Mouse (Mus musculus): ENCODE results near the gene Thap3. TPM values are rescaled to one million over a fixed set of nuclear protein-coding genes. Genes with fewer than 3 reads are reported as not detected.

The Thap3 gene
- polyA plus RNA-seq, 1 experiment = 2.4 TPM

GRCm38 (mm10) chr4:151957584-151958315, 31.0 kb downstream of the Thap3 start:
- Histone ChIP-seq H3K9me3 (ENCODE audit: control insufficient read depth, low read length) (no peaks in the 10 kb centered on the region), H3K27me3 (ENCODE audit: control insufficient read depth) (no peaks in the 10 kb centered on the region), H3K4me1 (ENCODE audit: control insufficient read depth) (peaks cover 94% of the 10 kb centered on the region), H3K4me3 (replicated peaks) (peak overlapping the region; percentile 45), H3K36me3 (ENCODE audit: control insufficient read depth) (peaks cover 96% of the 10 kb centered on the region)
- peak; percentile 89 for TF ChIP-seq TAL1 (IDR thresholded peaks at IDR 0.05; ENCODE audit: low read length)
- TF ChIP-seq GATA1 (IDR thresholded peaks at IDR 0.05; ENCODE audit: low read length) = peak; percentile 80; the same call in 1 of the 2 replicates

GRCm38 (mm10) chr4:151955791-151956190, 33.0 kb downstream of the Thap3 start:
- Histone ChIP-seq H3K27me3 (ENCODE audit: control insufficient read depth) (no peaks in the 10 kb centered on the region), H3K4me1 (ENCODE audit: control insufficient read depth) (peaks cover 74% of the 10 kb centered on the region), H3K36me3 (ENCODE audit: control insufficient read depth) (peaks cover 98% of the 10 kb centered on the region), H3K4me3 (replicated peaks) (no peak overlapping the region), H3K9me3 (ENCODE audit: control insufficient read depth, low read length) (no peaks in the 10 kb centered on the region)
- TF ChIP-seq TAL1 (IDR thresholded peaks at IDR 0.05; ENCODE audit: low read length) (no peak), GATA1 (IDR thresholded peaks at IDR 0.05; ENCODE audit: low read length) (no peak)

- peaks cover 98% of the 10 kb centered on the region for H3K36me3 ChIP-seq (ENCODE audit: control insufficient read depth)
- H3K9me3 ChIP-seq (ENCODE audit: control insufficient read depth, low read length) = no peaks in the 10 kb centered on the region
- H3K27me3 ChIP-seq (ENCODE audit: control insufficient read depth) = no peaks in the 10 kb centered on the region
- no peak overlapping the region for H3K4me3 ChIP-seq (replicated peaks)
- H3K4me1 ChIP-seq (ENCODE audit: control insufficient read depth) = peaks cover 66% of the 10 kb centered on the region
- TF ChIP-seq GATA1 (IDR thresholded peaks at IDR 0.05; ENCODE audit: low read length) (no peak), TAL1 (IDR thresholded peaks at IDR 0.05; ENCODE audit: low read length) (no peak)
These were observed 35.6 kb downstream of the Thap3 start for GRCm38 (mm10) chr4:151953209-151953608.

GRCm38 (mm10) chr4:151948497-151949471, 40.0 kb downstream of the Thap3 start:
- Histone ChIP-seq H3K36me3 (ENCODE audit: control insufficient read depth) (peaks cover 93% of the 10 kb centered on the region), H3K9me3 (ENCODE audit: control insufficient read depth, low read length) (no peaks in the 10 kb centered on the region), H3K4me1 (ENCODE audit: control insufficient read depth) (peaks cover 61% of the 10 kb centered on the region), H3K4me3 (replicated peaks) (no peak overlapping the region), H3K27me3 (ENCODE audit: control insufficient read depth) (no peaks in the 10 kb centered on the region)
- TF ChIP-seq TAL1 (IDR thresholded peaks at IDR 0.05; ENCODE audit: low read length) (no peak), GATA1 (IDR thresholded peaks at IDR 0.05; ENCODE audit: low read length) (no peak)

- H3K4me3 ChIP-seq (replicated peaks) = no peak overlapping the region
- no peaks in the 10 kb centered on the region for H3K9me3 ChIP-seq (ENCODE audit: control insufficient read depth, low read length)
- peaks cover 83% of the 10 kb centered on the region for H3K36me3 ChIP-seq (ENCODE audit: control insufficient read depth)
- no peaks in the 10 kb centered on the region for H3K27me3 ChIP-seq (ENCODE audit: control insufficient read depth)
- no peak for TF ChIP-seq TAL1 (IDR thresholded peaks at IDR 0.05; ENCODE audit: low read length)
- no peak for TF ChIP-seq GATA1 (IDR thresholded peaks at IDR 0.05; ENCODE audit: low read length)
- peaks cover 62% of the 10 kb centered on the region for H3K4me1 ChIP-seq (ENCODE audit: control insufficient read depth)
These were observed 42.6 kb downstream of the Thap3 start for GRCm38 (mm10) chr4:151946211-151946610.

- H3K4me3 ChIP-seq (replicated peaks) = no peak overlapping the region
- peaks cover 68% of the 10 kb centered on the region for H3K36me3 ChIP-seq (ENCODE audit: control insufficient read depth)
- H3K4me1 ChIP-seq (ENCODE audit: control insufficient read depth) = peaks cover 71% of the 10 kb centered on the region
- TF ChIP-seq TAL1 (IDR thresholded peaks at IDR 0.05; ENCODE audit: low read length) (no peak), GATA1 (IDR thresholded peaks at IDR 0.05; ENCODE audit: low read length) (no peak)
- H3K9me3 ChIP-seq (ENCODE audit: control insufficient read depth, low read length) = no peaks in the 10 kb centered on the region
- H3K27me3 ChIP-seq (ENCODE audit: control insufficient read depth) = no peaks in the 10 kb centered on the region
These were observed 50.7 kb downstream of the Thap3 start for GRCm38 (mm10) chr4:151938089-151938488.

- H3K36me3 ChIP-seq (ENCODE audit: control insufficient read depth) = peaks cover 67% of the 10 kb centered on the region
- peaks cover 77% of the 10 kb centered on the region for H3K4me1 ChIP-seq (ENCODE audit: control insufficient read depth)
- H3K9me3 ChIP-seq (ENCODE audit: control insufficient read depth, low read length) = no peaks in the 10 kb centered on the region
- H3K27me3 ChIP-seq (ENCODE audit: control insufficient read depth) = no peaks in the 10 kb centered on the region
- TF ChIP-seq GATA1 (IDR thresholded peaks at IDR 0.05; ENCODE audit: low read length) (no peak), TAL1 (IDR thresholded peaks at IDR 0.05; ENCODE audit: low read length) (no peak)
- H3K4me3 ChIP-seq (replicated peaks) = no peak overlapping the region
These were observed 51.4 kb downstream of the Thap3 start for GRCm38 (mm10) chr4:151937441-151937840.

- Histone ChIP-seq H3K4me3 (replicated peaks) (peak overlapping the region; percentile 81), H3K9me3 (ENCODE audit: control insufficient read depth, low read length) (no peaks in the 10 kb centered on the region), H3K27me3 (ENCODE audit: control insufficient read depth) (0 out of 2 replicates have a peak, but pooled peaks cover under 1% of the 10 kb centered on the region), H3K36me3 (ENCODE audit: control insufficient read depth) (peaks cover 42% of the 10 kb centered on the region), H3K4me1 (ENCODE audit: control insufficient read depth) (peaks cover 56% of the 10 kb centered on the region)
- no peak for TF ChIP-seq TAL1 (IDR thresholded peaks at IDR 0.05; ENCODE audit: low read length)
- TF ChIP-seq GATA1 (IDR thresholded peaks at IDR 0.05; ENCODE audit: low read length) = no peak
These were observed 54.6 kb downstream of the Thap3 start for GRCm38 (mm10) chr4:151934215-151934572.

Measured in erythroblast, embryonic 14.5 days (primary cell).